9 mouse cellular contexts compared by ENCODE assay signal in the genomic region with DNA sequence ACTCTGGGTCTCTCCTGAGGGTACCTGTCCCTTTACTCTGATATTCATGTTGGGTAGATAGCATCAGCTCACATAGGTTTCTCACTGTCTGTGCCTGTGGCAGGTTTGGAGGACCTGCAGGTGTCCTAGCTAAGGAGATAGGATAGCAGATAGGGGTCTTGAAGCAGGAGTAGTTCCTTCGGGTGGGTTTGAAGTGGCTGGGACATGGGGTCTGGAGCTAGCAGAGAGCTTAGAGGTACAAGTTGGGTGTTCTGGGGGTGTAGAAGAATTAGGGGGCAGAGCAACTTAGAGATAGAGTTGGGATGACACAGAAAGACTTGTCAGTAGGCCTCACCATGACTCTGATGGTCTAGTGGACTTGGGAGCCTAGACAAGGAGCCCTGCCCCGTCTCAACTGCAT. TPM values are rescaled to one million over a fixed set of nuclear protein-coding genes. Genes with fewer than 3 reads are reported as not detected.
DNase-seq lines count a peak whose midpoint lies in the region; ATAC-seq lines count a peak whose summit lies in the region.
"Had no signal": no experiment of that assay in that cellular context is flagged by ENCODE, and none has a peak within 500 bp of the region (broad histone marks: within the 10 kb centered on the region; RNA-seq: fewer than 3 reads in every experiment).

No protein-coding gene starts in this region.

- no peak overlapping the region for H3K4me2 ChIP-seq in hindbrain, embryonic 11.5 days (replicated peaks; ENCODE audit: low read depth, low read length)
- peak overlapping the region; percentile 88; the same call in 1 of the 2 replicates for H3K4me2 ChIP-seq in hindbrain, embryonic 12.5 days (replicated peaks)
- H3K4me2 ChIP-seq in midbrain, embryonic 12.5 days (replicated peaks) = peak overlapping the region; percentile 96; the same call in 1 of the 2 replicates

- no peak for ATAC-seq in hindbrain, embryonic 11.5 days (ENCODE audit: low FRiP score)
- ATAC-seq in hindbrain, embryonic 12.5 days (ENCODE audit: low FRiP score) = no peak
- no peak for ATAC-seq in midbrain, embryonic 12.5 days (ENCODE audit: low FRiP score, low read depth)
- ATAC-seq in erythroid progenitor cell, adult 5-6 weeks (replicated peaks; ENCODE audit: low FRiP score, poor library complexity, severe bottlenecking) = no peak

- peaks cover 43% of the 10 kb centered on the region for H3K4me1 ChIP-seq in hindbrain, embryonic 10.5 days (replicated peaks)
- H3K4me1 ChIP-seq in hindbrain, embryonic 11.5 days (replicated peaks; ENCODE audit: control insufficient read depth, insufficient read depth, low read length) = peaks cover 7% of the 10 kb centered on the region
- peaks cover 43% of the 10 kb centered on the region for H3K4me1 ChIP-seq in brown adipose tissue, adult 24 weeks (ENCODE audit: control insufficient read depth, insufficient read depth, insufficient read length, low read length)
- H3K4me1 ChIP-seq in hindbrain, embryonic 12.5 days = peaks cover 31% of the 10 kb centered on the region
- H3K4me1 ChIP-seq in midbrain, embryonic 12.5 days = peaks cover 31% of the 10 kb centered on the region

- no peak for DNase-seq in hindbrain, embryonic 10.5 days (ENCODE audit: low spot score)
- no peak for DNase-seq in hindbrain, embryonic 11.5 days (ENCODE audit: low spot score)
- DNase-seq in thymus, postnatal 36 days = no peak
- DNase-seq in ovary, postnatal 36 days (ENCODE audit: low spot score) = no peak
- DNase-seq: cerebellum, adult 8-10 months had no signal

- H3K27me3 ChIP-seq in hindbrain, embryonic 10.5 days (ENCODE audit: insufficient read depth, poor library complexity, severe bottlenecking) = no peaks in the 10 kb centered on the region
- no peaks in the 10 kb centered on the region for H3K27me3 ChIP-seq in hindbrain, embryonic 11.5 days (ENCODE audit: control insufficient read depth, insufficient read depth, low read length)
- no peaks in the 10 kb centered on the region for H3K27me3 ChIP-seq in hindbrain, embryonic 12.5 days
- H3K27me3 ChIP-seq in midbrain, embryonic 12.5 days = no peaks in the 10 kb centered on the region

- H3K27ac ChIP-seq in hindbrain, embryonic 10.5 days = no peak overlapping the region
- no peak overlapping the region for H3K27ac ChIP-seq in hindbrain, embryonic 11.5 days (ENCODE audit: low read depth, low read length)
- no peak overlapping the region for H3K27ac ChIP-seq in brown adipose tissue, adult 24 weeks (replicated peaks; ENCODE audit: low read depth, low read length)
- H3K27ac ChIP-seq in hindbrain, embryonic 12.5 days = no peak overlapping the region
- no peak overlapping the region for H3K27ac ChIP-seq in midbrain, embryonic 12.5 days (replicated peaks)

- H3K9me3 ChIP-seq in hindbrain, embryonic 10.5 days = no peaks in the 10 kb centered on the region
- no peaks in the 10 kb centered on the region for H3K9me3 ChIP-seq in hindbrain, embryonic 11.5 days (ENCODE audit: control insufficient read depth, low read length)
- no peaks in the 10 kb centered on the region for H3K9me3 ChIP-seq in hindbrain, embryonic 12.5 days (replicated peaks)
- H3K9me3 ChIP-seq in midbrain, embryonic 12.5 days = no peaks in the 10 kb centered on the region

- 0 out of 2 replicates have a peak overlapping the region, but pooled peaks have one; percentile 88 for H3K4me3 ChIP-seq in hindbrain, embryonic 10.5 days
- no peak overlapping the region for H3K4me3 ChIP-seq in hindbrain, embryonic 11.5 days (ENCODE audit: low read depth, low read length)
- H3K4me3 ChIP-seq in brown adipose tissue, adult 24 weeks (ENCODE audit: insufficient read depth, low read depth, low read length) = peak overlapping the region; percentile 98; the same call in 1 of the 2 replicates
- H3K4me3 ChIP-seq in hindbrain, embryonic 12.5 days = no peak overlapping the region
- peak overlapping the region; percentile 85; the same call in 1 of the 2 replicates for H3K4me3 ChIP-seq in midbrain, embryonic 12.5 days

- WGBS in hindbrain, embryonic 10.5 days = 84% methylated on average over 2 of the region's 2 CpGs
- 95% methylated on average over 2 of the region's 2 CpGs for WGBS in hindbrain, embryonic 11.5 days
- WGBS in hindbrain, embryonic 12.5 days = 91% methylated on average over 2 of the region's 2 CpGs
- 89% methylated on average over 2 of the region's 2 CpGs for WGBS in midbrain, embryonic 12.5 days

- H3K9ac ChIP-seq in hindbrain, embryonic 11.5 days (ENCODE audit: low read depth, low read length) = no peak overlapping the region
- no peak overlapping the region; the same call in 1 of the 2 replicates for H3K9ac ChIP-seq in hindbrain, embryonic 12.5 days
- H3K9ac ChIP-seq in midbrain, embryonic 12.5 days (replicated peaks) = 0 out of 2 replicates have a peak overlapping the region, but pooled peaks have one; percentile 90

- peaks cover 33% of the 10 kb centered on the region for H3K36me3 ChIP-seq in hindbrain, embryonic 10.5 days
- no peaks in the 10 kb centered on the region for H3K36me3 ChIP-seq in hindbrain, embryonic 11.5 days (ENCODE audit: control insufficient read depth, insufficient read depth, low read length)
- peaks cover 5% of the 10 kb centered on the region; the same call in 1 of the 2 replicates for H3K36me3 ChIP-seq in hindbrain, embryonic 12.5 days
- H3K36me3 ChIP-seq in midbrain, embryonic 12.5 days = peaks cover 20% of the 10 kb centered on the region

RNA-seq across cellular contexts. Expression of a gene that starts 2.2 kb away (rescaled TPM):
- 4.3 and 5.1 TPM in 2 replicates for polyA plus RNA-seq in hindbrain, embryonic 10.5 days (2016; fragmentation: Nextera tagmentation; extraction: Ambion mirVana)
- polyA plus RNA-seq in hindbrain, embryonic 11.5 days (2014; fragmentation: Nextera tagmentation; extraction: Ambion mirVana) = 7.5 and 8.8 TPM in 2 replicates
- polyA plus RNA-seq in brown adipose tissue, adult 24 weeks (2012; ENCODE audit: insufficient read depth, insufficient read length, missing spikeins) = 19.2 and 20.2 TPM in 2 replicates
- polyA plus RNA-seq in hindbrain, embryonic 12.5 days (2016; fragmentation: Nextera tagmentation; extraction: Ambion mirVana) = 18.6 and 20.0 TPM in 2 replicates
- 8.4 and 9.8 TPM in 2 replicates for polyA plus RNA-seq in midbrain, embryonic 12.5 days (2016; fragmentation: Nextera tagmentation; extraction: Ambion mirVana)
- 20.9 and 26.0 TPM in 2 replicates for total RNA-seq in erythroid progenitor cell, adult 5-6 weeks (2015; ENCODE audit: low replicate concordance)
- total RNA-seq in erythroid progenitor cell, adult 5-6 weeks (2017; ENCODE audit: low replicate concordance) = 19.5 and 22.4 TPM in 2 replicates

RNA-seq across cellular contexts. Expression of a gene that starts 9.9 kb away (rescaled TPM):
- polyA plus RNA-seq in hindbrain, embryonic 10.5 days (2016; fragmentation: Nextera tagmentation; extraction: Ambion mirVana) = 56.1 and 56.7 TPM in 2 replicates
- 31.1 and 36.8 TPM in 2 replicates for polyA plus RNA-seq in hindbrain, embryonic 11.5 days (2014; fragmentation: Nextera tagmentation; extraction: Ambion mirVana)
- 17.3 and 22.3 TPM in 2 replicates for polyA plus RNA-seq in brown adipose tissue, adult 24 weeks (2012; ENCODE audit: insufficient read depth, insufficient read length, missing spikeins)
- 40.6 and 40.7 TPM in 2 replicates for polyA plus RNA-seq in hindbrain, embryonic 12.5 days (2016; fragmentation: Nextera tagmentation; extraction: Ambion mirVana)
- polyA plus RNA-seq in midbrain, embryonic 12.5 days (2016; fragmentation: Nextera tagmentation; extraction: Ambion mirVana) = 31.9 and 36.0 TPM in 2 replicates
- total RNA-seq in erythroid progenitor cell, adult 5-6 weeks (2015; ENCODE audit: low replicate concordance) = not detected in 2 replicates
- not detected in 2 replicates for total RNA-seq in erythroid progenitor cell, adult 5-6 weeks (2017; ENCODE audit: low replicate concordance)

RNA-seq across cellular contexts. Expression of a gene that starts 13.8 kb away (rescaled TPM):
- polyA plus RNA-seq in hindbrain, embryonic 10.5 days (2016; fragmentation: Nextera tagmentation; extraction: Ambion mirVana) = 0.37 and 0.41 TPM in 2 replicates
- 0.46 TPM in 2 replicates for polyA plus RNA-seq in hindbrain, embryonic 11.5 days (2014; fragmentation: Nextera tagmentation; extraction: Ambion mirVana)
- not detected in 2 replicates for polyA plus RNA-seq in brown adipose tissue, adult 24 weeks (2012; ENCODE audit: insufficient read depth, insufficient read length, missing spikeins)
- polyA plus RNA-seq in hindbrain, embryonic 12.5 days (2016; fragmentation: Nextera tagmentation; extraction: Ambion mirVana) = 0.53 and 0.65 TPM in 2 replicates
- polyA plus RNA-seq in midbrain, embryonic 12.5 days (2016; fragmentation: Nextera tagmentation; extraction: Ambion mirVana) = 0.51 and 0.57 TPM in 2 replicates
- total RNA-seq in erythroid progenitor cell, adult 5-6 weeks (2015; ENCODE audit: low replicate concordance) = 0.84 and 1.1 TPM in 2 replicates
- total RNA-seq in erythroid progenitor cell, adult 5-6 weeks (2017; ENCODE audit: low replicate concordance) = 0.26 and 2.3 TPM in 2 replicates

RNA-seq across cellular contexts. Expression of a gene that starts 18.3 kb away (rescaled TPM):
- polyA plus RNA-seq in hindbrain, embryonic 10.5 days (2016; fragmentation: Nextera tagmentation; extraction: Ambion mirVana) = 171 and 186 TPM in 2 replicates
- 112 and 123 TPM in 2 replicates for polyA plus RNA-seq in hindbrain, embryonic 11.5 days (2014; fragmentation: Nextera tagmentation; extraction: Ambion mirVana)
- polyA plus RNA-seq in brown adipose tissue, adult 24 weeks (2012; ENCODE audit: insufficient read depth, insufficient read length, missing spikeins) = 259 and 309 TPM in 2 replicates
- 127 and 133 TPM in 2 replicates for polyA plus RNA-seq in hindbrain, embryonic 12.5 days (2016; fragmentation: Nextera tagmentation; extraction: Ambion mirVana)
- 130 and 136 TPM in 2 replicates for polyA plus RNA-seq in midbrain, embryonic 12.5 days (2016; fragmentation: Nextera tagmentation; extraction: Ambion mirVana)
- 47.2 and 63.7 TPM in 2 replicates for total RNA-seq in erythroid progenitor cell, adult 5-6 weeks (2015; ENCODE audit: low replicate concordance)
- total RNA-seq in erythroid progenitor cell, adult 5-6 weeks (2017; ENCODE audit: low replicate concordance) = 69.4 and 71.4 TPM in 2 replicates

RNA-seq across cellular contexts. Expression of a gene that starts 19.8 kb away (rescaled TPM):
- polyA plus RNA-seq in hindbrain, embryonic 10.5 days (2016; fragmentation: Nextera tagmentation; extraction: Ambion mirVana) = 22.0 and 24.8 TPM in 2 replicates
- 19.8 and 22.7 TPM in 2 replicates for polyA plus RNA-seq in hindbrain, embryonic 11.5 days (2014; fragmentation: Nextera tagmentation; extraction: Ambion mirVana)
- 6.0 and 11.5 TPM in 2 replicates for polyA plus RNA-seq in brown adipose tissue, adult 24 weeks (2012; ENCODE audit: insufficient read depth, insufficient read length, missing spikeins)
- 18.5 and 18.6 TPM in 2 replicates for polyA plus RNA-seq in hindbrain, embryonic 12.5 days (2016; fragmentation: Nextera tagmentation; extraction: Ambion mirVana)
- polyA plus RNA-seq in midbrain, embryonic 12.5 days (2016; fragmentation: Nextera tagmentation; extraction: Ambion mirVana) = 21.7 and 23.5 TPM in 2 replicates
- 3.4 and 9.4 TPM in 2 replicates for total RNA-seq in erythroid progenitor cell, adult 5-6 weeks (2015; ENCODE audit: low replicate concordance)
- 5.6 and 12.6 TPM in 2 replicates for total RNA-seq in erythroid progenitor cell, adult 5-6 weeks (2017; ENCODE audit: low replicate concordance)

Comparison
In these comparisons a context has a peak if more than half of its experiments do, and no peak if none do; other contexts are left out.
1. H3K4me3 ChIP-seq: peak in hindbrain, embryonic 10.5 days (single experiment), brown adipose tissue, adult 24 weeks (single experiment) and midbrain, embryonic 12.5 days (single experiment); none in hindbrain, embryonic 11.5 days (single experiment) and hindbrain, embryonic 12.5 days (single experiment).